Comparison of ENCODE assay signal across 13 mouse cellular contexts in the genomic region with DNA sequence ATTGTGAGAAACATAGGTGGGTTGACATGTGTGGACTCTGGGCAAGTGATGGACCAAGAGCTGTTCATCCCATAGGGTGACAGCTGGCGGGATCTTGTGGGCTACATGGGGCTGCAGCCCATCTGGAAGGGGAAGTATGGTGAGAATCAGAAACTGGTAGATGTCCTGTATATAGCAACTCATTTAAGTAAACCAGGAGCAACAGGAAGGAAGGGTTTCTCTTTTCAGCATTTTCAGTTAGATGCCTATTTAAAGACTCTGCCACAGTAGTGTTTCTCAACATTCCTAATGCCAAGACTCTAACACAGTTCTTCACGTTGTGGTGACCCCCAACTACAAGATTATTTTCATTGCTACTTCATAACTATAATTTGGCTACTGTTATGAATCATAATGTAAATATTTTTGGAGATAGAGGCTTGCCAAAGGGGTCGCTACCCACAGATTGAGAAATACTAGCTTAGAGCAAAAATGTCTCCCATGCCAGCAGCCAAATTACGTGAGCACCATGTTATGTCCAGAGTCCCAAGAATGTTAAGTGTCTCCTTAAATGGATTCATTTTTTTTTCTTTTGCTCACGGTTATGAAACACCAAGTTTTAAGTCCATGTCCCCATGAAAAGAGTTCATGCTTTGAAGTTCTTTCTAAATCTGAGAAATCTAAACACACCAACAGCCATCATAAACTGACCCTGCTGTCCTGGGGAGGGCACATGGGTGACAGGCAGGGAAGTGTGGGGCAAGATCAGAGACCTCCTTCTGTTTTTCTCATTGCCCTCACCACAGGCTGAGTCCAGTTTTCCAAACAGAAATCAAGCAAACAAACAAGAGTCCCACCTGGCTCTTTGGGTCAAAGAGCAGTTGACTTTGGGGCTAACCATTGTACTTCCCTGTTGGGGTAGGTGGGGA.
A peak's percentile ranks its signal among the peaks of the same experiment; 100 is the strongest.
DNase-seq lines count a peak whose midpoint lies in the region; ATAC-seq lines count a peak whose summit lies in the region.
"Had no signal": no experiment of that assay in that cellular context is flagged by ENCODE, and none has a peak within 500 bp of the region (broad histone marks: within the 10 kb centered on the region; RNA-seq: fewer than 3 reads in every experiment).

No protein-coding gene starts in this region.

- intact Hi-C loops in heart, postnatal 14 days (cut with DNase I): loop anchor here (5.0 kb wide), 1 partner anchor 107 kb away; a partner anchor contains a TSS

- 60% methylated on average over 5 of the region's 5 CpGs for WGBS in heart, embryonic 13.5 days
- 64% methylated on average over 5 of the region's 5 CpGs for WGBS in embryonic facial prominence, embryonic 15.5 days
- 91% methylated on average over 5 of the region's 5 CpGs for WGBS in midbrain, embryonic 14.5 days

- no peaks in the 10 kb centered on the region for H3K36me3 ChIP-seq in heart, embryonic 13.5 days
- no peaks in the 10 kb centered on the region for H3K36me3 ChIP-seq in embryonic facial prominence, embryonic 15.5 days
- H3K36me3 ChIP-seq in midbrain, embryonic 14.5 days (ENCODE audit: control insufficient read depth, insufficient read depth, low read length): no peaks in the 10 kb centered on the region

- H3K9me3 ChIP-seq in heart, embryonic 13.5 days: no peaks in the 10 kb centered on the region
- H3K9me3 ChIP-seq in embryonic facial prominence, embryonic 15.5 days (replicated peaks): no peaks in the 10 kb centered on the region
- H3K9me3 ChIP-seq in midbrain, embryonic 14.5 days (ENCODE audit: control insufficient read depth, low read length): no peaks in the 10 kb centered on the region

- H3K9ac ChIP-seq in heart, embryonic 13.5 days: no peak overlapping the region
- no peak overlapping the region for H3K9ac ChIP-seq in embryonic facial prominence, embryonic 15.5 days
- no peak overlapping the region for H3K9ac ChIP-seq in midbrain, embryonic 14.5 days (replicated peaks; ENCODE audit: low read length)

- DNase-seq in heart, postnatal 14 days: no peak
- DNase-seq in 3T3-L1 (ENCODE audit: low read depth, low spot score): peak; percentile 78
- peak; percentile 68 for DNase-seq in lung, postnatal 25 days (ENCODE audit: low spot score)
- DNase-seq in midbrain, embryonic 14.5 days: no peak
- DNase-seq in cerebellum, adult 11 months: no peak
- DNase-seq: cerebellum, postnatal 36 days; kidney, adult 9 months; retina, postnatal 1 day had no signal

- ATAC-seq in heart, embryonic 13.5 days (ENCODE audit: extremely low read depth, insufficient number of reproducible peaks, low FRiP score, low TSS enrichment): no peak
- ATAC-seq in embryonic facial prominence, embryonic 15.5 days (ENCODE audit: insufficient number of reproducible peaks, low FRiP score, low TSS enrichment, low read depth): no peak
- no peak for ATAC-seq in midbrain, embryonic 14.5 days (ENCODE audit: low FRiP score, low TSS enrichment)
- ATAC-seq in activated CD4-positive, CD25-positive, alpha-beta regulatory T cell, adult 4 months: no peak

- H3K4me3 ChIP-seq in heart, embryonic 13.5 days: no peak overlapping the region
- no peak overlapping the region for H3K4me3 ChIP-seq in embryonic facial prominence, embryonic 15.5 days (replicated peaks)
- no peak overlapping the region for H3K4me3 ChIP-seq in midbrain, embryonic 14.5 days (replicated peaks; ENCODE audit: low read depth, low read length)
- H3K4me3 ChIP-seq: left cerebral cortex, adult 2 months had no signal

- no peak overlapping the region for H3K4me2 ChIP-seq in heart, embryonic 13.5 days
- H3K4me2 ChIP-seq in embryonic facial prominence, embryonic 15.5 days (replicated peaks): no peak overlapping the region
- no peak overlapping the region for H3K4me2 ChIP-seq in midbrain, embryonic 14.5 days (ENCODE audit: low read length)

- peaks cover 26% of the 10 kb centered on the region for H3K4me1 ChIP-seq in heart, embryonic 13.5 days
- peaks cover 18% of the 10 kb centered on the region for H3K4me1 ChIP-seq in embryonic facial prominence, embryonic 15.5 days
- no peaks in the 10 kb centered on the region for H3K4me1 ChIP-seq in midbrain, embryonic 14.5 days (ENCODE audit: control insufficient read depth, insufficient read depth, low read length)

- no peaks in the 10 kb centered on the region for H3K27me3 ChIP-seq in heart, embryonic 13.5 days (replicated peaks)
- H3K27me3 ChIP-seq in embryonic facial prominence, embryonic 15.5 days: no peaks in the 10 kb centered on the region
- H3K27me3 ChIP-seq in midbrain, embryonic 14.5 days (ENCODE audit: control insufficient read depth, insufficient read depth, low read length): no peaks in the 10 kb centered on the region
- H3K27me3 ChIP-seq: CH12.LX had no signal

- peak overlapping the region; percentile 72 for H3K27ac ChIP-seq in heart, embryonic 13.5 days (replicated peaks)
- peak overlapping the region; percentile 78 for H3K27ac ChIP-seq in embryonic facial prominence, embryonic 15.5 days (replicated peaks)
- H3K27ac ChIP-seq in midbrain, embryonic 14.5 days (replicated peaks; ENCODE audit: low read depth, low read length): no peak overlapping the region

Comparison
In these comparisons a context has a peak if more than half of its experiments do, and no peak if none do; other contexts are left out.
1. DNase-seq: peak in 3T3-L1 (single experiment) and lung, postnatal 25 days (single experiment); none in heart, postnatal 14 days (0 of 2), midbrain, embryonic 14.5 days (single experiment) and cerebellum, adult 11 months (single experiment).